Mouse (Mus musculus) bone marrow, adult 2 months (tissue): ENCODE measurements around the gene Ush2a.

Experiments
- CTCF ChIP-seq: fragments of 200-500 bp; IDR thresholded peaks from 2 replicates; pipeline ENCODE4 v1.5.1; 2011; ENCODE audit warnings: low read length, control low read depth; ENCODE audit not compliant: control insufficient read depth, insufficient read depth
- POLR2A ChIP-seq: fragments of 200-500 bp; IDR thresholded peaks from 2 replicates; pipeline ENCODE4 v1.6.1; 2011; ENCODE audit warnings: low read depth, mild to moderate bottlenecking, control low read depth, low read length, borderline replicate concordance; ENCODE audit not compliant: control insufficient read depth

DNA sequence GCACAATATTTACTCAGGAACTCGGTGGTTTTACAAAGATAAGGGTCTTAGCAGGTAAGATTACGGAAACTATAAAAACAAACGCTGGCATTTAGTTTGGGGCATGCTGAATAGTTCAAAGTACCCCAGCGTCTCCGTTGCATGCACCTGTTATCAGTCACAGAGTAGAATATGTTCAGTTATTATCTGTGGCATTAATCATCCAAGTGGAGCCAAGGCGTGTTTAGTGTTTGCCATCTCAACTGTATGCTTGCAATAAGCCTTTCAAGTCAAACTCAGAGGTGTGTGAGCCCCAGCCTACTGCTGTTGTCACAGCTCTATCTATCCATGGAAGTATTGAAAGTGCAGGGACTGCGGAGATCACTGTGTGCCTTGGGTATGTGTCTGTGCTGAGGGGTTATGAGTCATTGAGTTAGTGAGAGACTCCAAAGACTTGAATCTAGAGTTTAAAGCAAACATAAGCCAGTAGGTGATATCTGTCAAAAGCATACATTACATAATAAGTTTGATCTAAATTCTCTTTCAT, 473.0 kb downstream of the Ush2a start:
- TF ChIP-seq POLR2A: no peak
- TF ChIP-seq CTCF: no peak
